Mouse (Mus musculus) hindbrain, embryonic 12.5 days (tissue): ENCODE measurements around the gene Cdc42bpb. TPM values are rescaled to one million over a fixed set of nuclear protein-coding genes. Genes with fewer than 3 reads are reported as not detected.

Experiments used
- ATAC-seq: fragments of 200-750 bp; cut with Nextera tagmentation; 2 replicates; pipeline ENCODE4 v1.8.0; 2017; ENCODE audit warnings: moderate TSS enrichment; ENCODE audit not compliant: low FRiP score
- H3K27ac ChIP-seq: fragments of 300-500 bp; sonication (generic); 2 replicates; pipeline ENCODE4 v1.5.1; 2016; ENCODE audit warnings: mild to moderate bottlenecking
- H3K27me3 ChIP-seq: fragments of 300-500 bp; sonication (generic); 2 replicates; pipeline ENCODE4 v1.6.1; 2016; ENCODE audit warnings: mild to moderate bottlenecking
- H3K36me3 ChIP-seq: fragments of 300-500 bp; sonication (generic); 2 replicates; pipeline ENCODE4 v1.6.1; 2016; ENCODE audit warnings: mild to moderate bottlenecking
- H3K4me1 ChIP-seq: fragments of 300-500 bp; sonication (generic); 2 replicates; pipeline ENCODE4 v1.6.1; 2016
- H3K4me2 ChIP-seq: fragments of 300-500 bp; sonication (generic); replicated peaks from 2 replicates; pipeline ENCODE4 v1.6.1; 2016; ENCODE audit warnings: mild to moderate bottlenecking
- H3K4me3 ChIP-seq: fragments of 300-500 bp; sonication (generic); 2 replicates; pipeline ENCODE4 v1.5.1; 2016; ENCODE audit warnings: mild to moderate bottlenecking
- H3K9ac ChIP-seq: fragments of 300-500 bp; sonication (generic); 2 replicates; pipeline ENCODE4 v1.6.1; 2016; ENCODE audit warnings: mild to moderate bottlenecking, moderate library complexity
- H3K9me3 ChIP-seq: fragments of 300-500 bp; sonication (generic); replicated peaks from 2 replicates; pipeline ENCODE4 v1.6.1; 2016; ENCODE audit warnings: mild to moderate bottlenecking
- WGBS: fragments of 180-500 bp; shearing (Covaris S2); methylation state at CpG from one replicate; pipeline ENCODE4 v1.1.7; 2016; 5-methylcytosine and 5-hydroxymethylcytosine counted together
- polyA plus RNA-seq: library from polyadenylated mRNA; unstranded; fragments of >200 nt; fragmentation: Nextera tagmentation; extraction: Ambion mirVana; gene quantifications from 2 replicates; pipeline ENCODE4 v1.2.1, GENCODE M21; 2016

Gene Cdc42bpb
- polyA plus RNA-seq, 1 experiment from 2014 or later, result 43.2 TPM

GRCm38 (mm10) chr12:111272420-111272819 is 105.1 kb downstream of the Cdc42bpb start:
- Histone ChIP-seq H3K27ac (no peak overlapping the region), H3K27me3 (peaks cover 85% of the 10 kb centered on the region), H3K36me3 (no peaks in the 10 kb centered on the region), H3K4me1 (peaks cover 23% of the 10 kb centered on the region), H3K4me3 (no peak overlapping the region), H3K9me3 (no peaks in the 10 kb centered on the region), H3K9ac (no peak overlapping the region), H3K4me2 (no peak overlapping the region)
- WGBS, result 17% methylated on average over 12 of the region's 12 CpGs
- ATAC-seq, result no peak

- Histone ChIP-seq H3K9ac (no peak overlapping the region), H3K36me3 (no peaks in the 10 kb centered on the region), H3K4me1 (peaks cover 23% of the 10 kb centered on the region), H3K4me3 (no peak overlapping the region), H3K27me3 (peaks cover 81% of the 10 kb centered on the region), H3K9me3 (no peaks in the 10 kb centered on the region), H3K27ac (no peak overlapping the region), H3K4me2 (no peak overlapping the region)
- WGBS, result 24% methylated on average over 8 of the region's 8 CpGs
- no peak for ATAC-seq
Observed at GRCm38 (mm10) chr12:111271966-111272365, 105.6 kb downstream of the Cdc42bpb start.

- Histone ChIP-seq H3K4me1 (peaks cover 23% of the 10 kb centered on the region), H3K27me3 (peaks cover 75% of the 10 kb centered on the region), H3K4me3 (no peak overlapping the region)
Observed at GRCm38 (mm10) chr12:111271406-111271805, 106.1 kb downstream of the Cdc42bpb start.

GRCm38 (mm10) chr12:111270629-111271277 is 106.8 kb downstream of the Cdc42bpb start, which contains the start of gene Amn:
Gene Amn (plus strand): TSS chr12:111271095.
- ATAC-seq, result no peak
- Histone ChIP-seq H3K27ac (no peak within 1 kb of the TSS), H3K4me3 (no peak within 1 kb of the TSS), H3K9ac (no peak within 1 kb of the TSS), H3K27me3 (peaks cover 68% of the 10 kb centered on the region), H3K36me3 (no peaks in the 10 kb centered on the region), H3K9me3 (no peaks in the 10 kb centered on the region), H3K4me2 (no peak within 1 kb of the TSS), H3K4me1 (peaks cover 22% of the 10 kb centered on the region)
- WGBS, result 31% methylated on average over 25 of the region's 25 CpGs

More at GRCm38 (mm10) chr12:111271406-111271805, 106.1 kb downstream of the Cdc42bpb start:
- Histone ChIP-seq H3K36me3 (no peaks in the 10 kb centered on the region), H3K27ac (no peak overlapping the region), H3K9ac (no peak overlapping the region), H3K4me2 (no peak overlapping the region), H3K9me3 (no peaks in the 10 kb centered on the region)
- no peak for ATAC-seq
- 7% methylated on average over 27 of the region's 28 CpGs for WGBS

- Histone ChIP-seq H3K27me3 (peaks cover 39% of the 10 kb centered on the region), H3K4me3 (no peak overlapping the region), H3K27ac (no peak overlapping the region), H3K4me2 (no peak overlapping the region), H3K9me3 (no peaks in the 10 kb centered on the region), H3K4me1 (peaks cover 3% of the 10 kb centered on the region; the same call in 1 of the 2 replicates), H3K9ac (no peak overlapping the region), H3K36me3 (peaks cover 18% of the 10 kb centered on the region)
- 69% methylated on average over 4 of the region's 4 CpGs for WGBS
- no peak for ATAC-seq
Observed at GRCm38 (mm10) chr12:111267673-111268325, 109.7 kb downstream of the Cdc42bpb start.

GRCm38 (mm10) chr12:111266592-111266991 is 110.9 kb downstream of the Cdc42bpb start:
- peaks cover 3% of the 10 kb centered on the region; the same call in 1 of the 2 replicates for H3K4me1 ChIP-seq
- H3K9me3 ChIP-seq, result no peaks in the 10 kb centered on the region
- H3K9ac ChIP-seq, result no peak overlapping the region
- no peak overlapping the region for H3K4me2 ChIP-seq
- no peak for ATAC-seq
- H3K4me3 ChIP-seq, result no peak overlapping the region
- no peak overlapping the region for H3K27ac ChIP-seq
- WGBS, result 88% methylated on average over 12 of the region's 12 CpGs
- H3K27me3 ChIP-seq, result peaks cover 27% of the 10 kb centered on the region
- H3K36me3 ChIP-seq, result peaks cover 23% of the 10 kb centered on the region

- H3K36me3 ChIP-seq, result peaks cover 36% of the 10 kb centered on the region
- H3K4me2 ChIP-seq, result no peak overlapping the region
- no peak overlapping the region for H3K4me3 ChIP-seq
- no peak overlapping the region for H3K27ac ChIP-seq
- H3K9me3 ChIP-seq, result no peaks in the 10 kb centered on the region
- H3K4me1 ChIP-seq, result no peaks in the 10 kb centered on the region
- no peak for ATAC-seq
- WGBS, result 72% methylated on average over 5 of the region's 5 CpGs
- peaks cover 13% of the 10 kb centered on the region for H3K27me3 ChIP-seq
- H3K9ac ChIP-seq, result no peak overlapping the region
Observed at GRCm38 (mm10) chr12:111265212-111265611, 112.3 kb downstream of the Cdc42bpb start.

- 93% methylated on average over 16 of the region's 16 CpGs for WGBS
- no peaks in the 10 kb centered on the region for H3K4me1 ChIP-seq
- ATAC-seq, result no peak
- H3K9me3 ChIP-seq, result no peaks in the 10 kb centered on the region
- peaks cover 42% of the 10 kb centered on the region for H3K36me3 ChIP-seq
- H3K4me2 ChIP-seq, result no peak overlapping the region
- H3K27me3 ChIP-seq, result no peaks in the 10 kb centered on the region; the same call in 1 of the 2 replicates
- H3K9ac ChIP-seq, result no peak overlapping the region
- no peak overlapping the region for H3K27ac ChIP-seq
- H3K4me3 ChIP-seq, result no peak overlapping the region
Observed at GRCm38 (mm10) chr12:111263650-111264049, 113.9 kb downstream of the Cdc42bpb start.

GRCm38 (mm10) chr12:111251227-111251626 is 126.3 kb downstream of the Cdc42bpb start:
- Histone ChIP-seq H3K4me2 (no peak overlapping the region), H3K4me3 (no peak overlapping the region), H3K27ac (no peak overlapping the region), H3K9ac (no peak overlapping the region), H3K9me3 (no peaks in the 10 kb centered on the region), H3K27me3 (no peaks in the 10 kb centered on the region), H3K36me3 (peaks cover 44% of the 10 kb centered on the region), H3K4me1 (no peaks in the 10 kb centered on the region)
- WGBS, result 79% methylated on average over 9 of the region's 9 CpGs
- ATAC-seq, result no peak

- no peak for ATAC-seq
- Histone ChIP-seq H3K9ac (no peak overlapping the region), H3K4me2 (no peak overlapping the region), H3K4me3 (no peak overlapping the region), H3K9me3 (no peaks in the 10 kb centered on the region), H3K36me3 (peaks cover 42% of the 10 kb centered on the region), H3K27ac (no peak overlapping the region), H3K27me3 (no peaks in the 10 kb centered on the region), H3K4me1 (no peaks in the 10 kb centered on the region)
- WGBS, result 87% methylated on average over 8 of the region's 8 CpGs
Observed at GRCm38 (mm10) chr12:111250116-111250515, 127.4 kb downstream of the Cdc42bpb start.

GRCm38 (mm10) chr12:111249095-111249494 is 128.4 kb downstream of the Cdc42bpb start:
- no peak overlapping the region for H3K9ac ChIP-seq
- H3K4me2 ChIP-seq, result no peak overlapping the region
- H3K36me3 ChIP-seq, result peaks cover 52% of the 10 kb centered on the region
- no peaks in the 10 kb centered on the region for H3K4me1 ChIP-seq
- H3K27me3 ChIP-seq, result no peaks in the 10 kb centered on the region
- 65% methylated on average over 3 of the region's 3 CpGs for WGBS
- H3K27ac ChIP-seq, result no peak overlapping the region
- H3K4me3 ChIP-seq, result no peak overlapping the region
- ATAC-seq, result no peak
- H3K9me3 ChIP-seq, result no peaks in the 10 kb centered on the region

GRCm38 (mm10) chr12:111246808-111247464 is 130.6 kb downstream of the Cdc42bpb start:
- no peaks in the 10 kb centered on the region for H3K9me3 ChIP-seq
- no peak overlapping the region for H3K27ac ChIP-seq
- H3K4me2 ChIP-seq, result no peak overlapping the region
- no peaks in the 10 kb centered on the region for H3K27me3 ChIP-seq
- no peak overlapping the region for H3K9ac ChIP-seq
- no peak for ATAC-seq
- no peak overlapping the region for H3K4me3 ChIP-seq
- 96% methylated on average over 9 of the region's 9 CpGs for WGBS
- no peaks in the 10 kb centered on the region for H3K4me1 ChIP-seq
- peaks cover 64% of the 10 kb centered on the region for H3K36me3 ChIP-seq
